Mouse (Mus musculus): Measurements from ENCODE around the gene Atl1. TPM values are rescaled to one million over a fixed set of nuclear protein-coding genes. Genes with fewer than 3 reads are reported as not detected.

The Atl1 gene
- total and polyA plus RNA-seq, 3 experiments: 0.55 to 2.7 (median 1.6) TPM

DNA sequence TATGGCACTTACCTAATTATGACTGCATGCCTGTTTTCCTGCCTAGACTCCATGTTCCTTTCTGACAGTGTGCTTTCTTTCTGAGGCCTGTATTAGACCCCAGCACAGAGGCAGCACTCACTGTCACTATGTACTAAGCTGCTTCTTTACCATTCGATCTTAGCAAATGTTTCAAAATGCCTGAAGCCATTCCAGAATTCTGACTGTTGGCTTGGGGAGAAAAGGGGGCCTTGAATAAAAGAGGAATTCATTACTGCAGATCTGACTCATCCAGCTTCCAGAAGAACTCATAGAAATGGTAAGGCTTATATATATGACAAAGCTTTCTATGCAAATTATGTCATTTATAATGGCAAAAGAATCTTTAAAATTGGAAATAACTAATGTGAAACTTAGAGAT lies 4.1 kb upstream of the Atl1 start:
- Histone ChIP-seq H3K36me3 (replicated peaks) (peaks cover 16% of the 10 kb centered on the region), H3K27me3 (ENCODE audit: insufficient read depth, low read length) (peaks cover 3% of the 10 kb centered on the region; the same call in 1 of the 2 replicates), H3K9me3 (replicated peaks) (no peaks in the 10 kb centered on the region), H3K4me3 (ENCODE audit: low read depth, low read length) (no peak overlapping the region), H3K4me1 (ENCODE audit: insufficient read depth, low read depth, low read length) (peaks cover 35% of the 10 kb centered on the region)
- TF ChIP-seq GATA2 (IDR thresholded peaks at IDR 0.05; ENCODE audit: borderline replicate concordance, low read depth, low read length) (no peak), TAL1 (conservative IDR thresholded peaks at IDR 0.05; ENCODE audit: low read depth, low read length) (no peak), GATA1 (IDR thresholded peaks at IDR 0.05; ENCODE audit: borderline replicate concordance, low read length) (no peak), CTCF (IDR thresholded peaks at IDR 0.05; ENCODE audit: low read depth, low read length) (no peak), POLR2AphosphoS5 (IDR thresholded peaks at IDR 0.05; ENCODE audit: insufficient replicate concordance, low read depth, low read length) (no peak)
- no peak for DNase-seq (ENCODE audit: low spot score)
- no peak for ATAC-seq (ENCODE audit: extremely low read depth, insufficient number of reproducible peaks, low FRiP score, poor library complexity, severe bottlenecking)

DNA sequence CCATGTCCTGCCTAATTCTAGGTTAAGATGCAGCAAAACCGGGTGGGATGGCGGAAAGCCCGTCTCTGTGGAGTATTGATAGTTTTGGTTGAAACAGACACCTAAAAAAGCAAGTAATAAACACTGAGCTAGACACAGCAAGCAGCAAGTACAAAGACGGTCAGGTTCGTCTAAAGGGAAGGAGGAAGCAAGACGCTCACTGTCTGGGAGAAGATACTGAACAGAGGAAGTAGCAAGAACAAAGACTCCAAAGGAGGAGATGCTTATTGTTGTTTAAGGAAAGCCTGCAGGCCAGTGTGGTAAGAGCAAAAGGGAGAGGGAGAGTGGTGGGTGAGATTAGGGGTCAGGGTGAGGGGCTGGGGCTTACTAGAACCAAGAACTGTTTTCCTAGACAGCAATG lies 2.4 kb upstream of the Atl1 start:
- peak; percentile 19; the same call in 1 of the 2 replicates for ATAC-seq (ENCODE audit: extremely low read depth, insufficient number of reproducible peaks, low FRiP score, poor library complexity, severe bottlenecking)
- Histone ChIP-seq H3K4me1 (ENCODE audit: insufficient read depth, low read depth, low read length) (peaks cover 38% of the 10 kb centered on the region), H3K9me3 (replicated peaks) (no peaks in the 10 kb centered on the region), H3K4me3 (ENCODE audit: low read depth, low read length) (no peak overlapping the region), H3K27me3 (ENCODE audit: insufficient read depth, low read length) (peaks cover 4% of the 10 kb centered on the region; the same call in 1 of the 2 replicates), H3K36me3 (replicated peaks) (peaks cover 16% of the 10 kb centered on the region)
- TF ChIP-seq GATA2 (IDR thresholded peaks at IDR 0.05; ENCODE audit: borderline replicate concordance, low read depth, low read length): no peak
- no peak for TF ChIP-seq GATA1 (IDR thresholded peaks at IDR 0.05; ENCODE audit: borderline replicate concordance, low read length)
- TF ChIP-seq CTCF (IDR thresholded peaks at IDR 0.05; ENCODE audit: low read depth, low read length): no peak
- TF ChIP-seq TAL1 (conservative IDR thresholded peaks at IDR 0.05; ENCODE audit: low read depth, low read length): no peak
- TF ChIP-seq POLR2AphosphoS5 (IDR thresholded peaks at IDR 0.05; ENCODE audit: insufficient replicate concordance, low read depth, low read length): no peak
- DNase-seq (ENCODE audit: low spot score): no peak

DNA sequence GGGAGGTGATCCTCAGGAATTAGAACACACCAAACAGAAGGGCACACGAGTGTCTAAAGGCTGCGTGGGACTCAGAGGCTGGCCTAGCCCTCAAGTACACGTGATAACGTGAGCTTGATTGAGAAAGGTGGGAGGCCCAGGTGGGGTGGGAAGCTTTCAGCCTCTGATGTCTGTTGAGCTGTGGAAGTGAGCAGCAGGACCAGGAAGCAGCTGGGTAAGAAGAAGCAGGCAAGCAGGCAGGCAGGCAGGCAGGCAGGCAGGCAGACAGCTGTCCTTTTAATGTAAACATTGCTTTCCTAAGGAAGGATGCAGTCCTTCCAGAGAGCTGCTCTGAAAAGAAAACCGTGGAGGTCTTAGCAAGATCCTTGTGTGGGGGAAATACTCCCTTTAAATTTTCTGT lies 1.9 kb upstream of the Atl1 start:
- DNase-seq (ENCODE audit: low spot score) (no peak), ATAC-seq (ENCODE audit: extremely low read depth, insufficient number of reproducible peaks, low FRiP score, poor library complexity, severe bottlenecking) (no peak)
- H3K4me3 ChIP-seq (ENCODE audit: low read depth, low read length): no peak overlapping the region; the same call in 1 of the 2 replicates
- H3K4me1 ChIP-seq (ENCODE audit: insufficient read depth, low read depth, low read length): peaks cover 38% of the 10 kb centered on the region
- no peaks in the 10 kb centered on the region for H3K9me3 ChIP-seq (replicated peaks)
- peaks cover 16% of the 10 kb centered on the region for H3K36me3 ChIP-seq (replicated peaks)
- TF ChIP-seq GATA2 (IDR thresholded peaks at IDR 0.05; ENCODE audit: borderline replicate concordance, low read depth, low read length) (no peak), POLR2AphosphoS5 (IDR thresholded peaks at IDR 0.05; ENCODE audit: insufficient replicate concordance, low read depth, low read length) (no peak), CTCF (IDR thresholded peaks at IDR 0.05; ENCODE audit: low read depth, low read length) (no peak), TAL1 (conservative IDR thresholded peaks at IDR 0.05; ENCODE audit: low read depth, low read length) (no peak)
- H3K27me3 ChIP-seq (ENCODE audit: insufficient read depth, low read length): peaks cover 4% of the 10 kb centered on the region; the same call in 1 of the 2 replicates

DNA sequence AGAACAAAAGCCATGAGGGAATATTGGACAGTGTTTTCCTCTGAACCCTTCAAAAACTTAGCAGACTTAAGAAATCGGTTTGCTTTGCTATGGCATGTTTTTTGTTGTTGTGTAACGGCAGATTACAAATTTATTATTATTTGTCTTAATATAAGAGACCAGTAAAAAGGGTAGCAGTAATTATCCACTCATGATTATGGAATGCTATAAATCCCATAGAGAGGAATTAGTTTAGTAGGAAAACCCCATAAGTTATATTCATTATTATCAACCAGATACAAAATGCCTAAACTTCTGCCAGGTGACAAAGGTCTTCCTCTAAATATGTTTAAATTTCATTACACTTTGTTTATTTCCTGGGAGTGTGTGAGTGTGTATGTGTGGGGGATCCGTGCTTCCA lies 693 bp upstream of the Atl1 start:
- no peaks in the 10 kb centered on the region for H3K9me3 ChIP-seq (replicated peaks)
- peaks cover 38% of the 10 kb centered on the region for H3K4me1 ChIP-seq (ENCODE audit: insufficient read depth, low read depth, low read length)
- DNase-seq (ENCODE audit: low spot score): no peak

DNA sequence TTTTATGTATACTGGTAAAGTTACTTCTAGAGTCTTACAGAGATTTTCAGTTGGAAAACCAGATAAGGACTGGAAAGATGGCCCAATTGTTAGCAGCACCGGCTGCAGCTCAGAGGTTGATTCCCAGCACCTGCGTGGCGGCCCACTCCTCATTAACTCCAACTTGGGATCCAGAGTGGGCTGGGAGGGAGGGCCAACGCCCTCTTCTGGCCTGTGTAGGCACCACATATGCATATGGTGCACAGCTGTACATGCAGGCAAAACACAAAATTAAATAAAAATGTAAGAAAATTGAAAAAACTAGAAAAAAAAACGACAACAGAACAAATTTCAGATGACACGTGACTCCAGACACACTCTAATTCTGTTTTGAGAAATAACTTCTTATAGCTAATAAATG lies 1.5 kb downstream of the Atl1 start:
- no peak overlapping the region for H3K4me3 ChIP-seq (ENCODE audit: low read depth, low read length)

More for the DNA sequence above, 693 bp upstream of the Atl1 start:
- Histone ChIP-seq H3K36me3 (replicated peaks) (peaks cover 16% of the 10 kb centered on the region), H3K4me3 (ENCODE audit: low read depth, low read length) (peak overlapping the region; percentile 86), H3K27me3 (ENCODE audit: insufficient read depth, low read length) (peaks cover 4% of the 10 kb centered on the region; the same call in 1 of the 2 replicates)
- TF ChIP-seq GATA1 (IDR thresholded peaks at IDR 0.05; ENCODE audit: borderline replicate concordance, low read length) (no peak), TAL1 (conservative IDR thresholded peaks at IDR 0.05; ENCODE audit: low read depth, low read length) (no peak), GATA2 (IDR thresholded peaks at IDR 0.05; ENCODE audit: borderline replicate concordance, low read depth, low read length) (no peak), POLR2AphosphoS5 (IDR thresholded peaks at IDR 0.05; ENCODE audit: insufficient replicate concordance, low read depth, low read length) (no peak)
- ATAC-seq (ENCODE audit: extremely low read depth, insufficient number of reproducible peaks, low FRiP score, poor library complexity, severe bottlenecking): no peak

DNA sequence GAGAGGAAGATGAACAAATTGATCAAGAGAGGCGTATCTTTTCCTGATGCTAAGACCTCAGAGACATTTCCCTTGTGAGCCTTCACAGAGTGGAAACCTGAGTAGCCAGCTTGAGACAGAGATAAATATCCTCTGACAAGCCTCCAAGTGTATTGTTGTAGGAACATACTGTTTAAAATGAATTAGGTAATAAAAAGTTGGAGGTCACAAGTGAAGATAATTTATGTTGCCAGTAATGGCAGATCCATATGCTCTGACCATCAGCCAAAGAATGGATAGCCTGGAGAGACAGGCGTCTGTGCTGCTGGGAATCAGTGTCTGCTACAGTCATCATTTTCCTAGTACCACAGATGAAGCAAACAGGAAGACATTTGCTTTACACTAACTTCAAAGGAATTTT lies 2.6 kb downstream of the Atl1 start:
- Histone ChIP-seq H3K27me3 (ENCODE audit: insufficient read depth, low read length) (peaks cover 4% of the 10 kb centered on the region; the same call in 1 of the 2 replicates), H3K4me1 (ENCODE audit: insufficient read depth, low read depth, low read length) (peaks cover 31% of the 10 kb centered on the region), H3K36me3 (replicated peaks) (peaks cover 7% of the 10 kb centered on the region), H3K4me3 (ENCODE audit: low read depth, low read length) (no peak overlapping the region), H3K9me3 (replicated peaks) (no peaks in the 10 kb centered on the region)
- ATAC-seq (ENCODE audit: extremely low read depth, insufficient number of reproducible peaks, low FRiP score, poor library complexity, severe bottlenecking): no peak
- TF ChIP-seq CTCF (IDR thresholded peaks at IDR 0.05; ENCODE audit: low read depth, low read length) (no peak), GATA1 (IDR thresholded peaks at IDR 0.05; ENCODE audit: borderline replicate concordance, low read length) (no peak), POLR2AphosphoS5 (IDR thresholded peaks at IDR 0.05; ENCODE audit: insufficient replicate concordance, low read depth, low read length) (no peak), TAL1 (conservative IDR thresholded peaks at IDR 0.05; ENCODE audit: low read depth, low read length) (no peak), GATA2 (IDR thresholded peaks at IDR 0.05; ENCODE audit: borderline replicate concordance, low read depth, low read length) (no peak)
- DNase-seq (ENCODE audit: low spot score): no peak

More for the DNA sequence above, 1.5 kb downstream of the Atl1 start:
- H3K36me3 ChIP-seq (replicated peaks): peaks cover 7% of the 10 kb centered on the region
- H3K9me3 ChIP-seq (replicated peaks): no peaks in the 10 kb centered on the region
- peaks cover 4% of the 10 kb centered on the region; the same call in 1 of the 2 replicates for H3K27me3 ChIP-seq (ENCODE audit: insufficient read depth, low read length)
- no peak for TF ChIP-seq TAL1 (conservative IDR thresholded peaks at IDR 0.05; ENCODE audit: low read depth, low read length)
- TF ChIP-seq GATA1 (IDR thresholded peaks at IDR 0.05; ENCODE audit: borderline replicate concordance, low read length): no peak
- no peak for TF ChIP-seq CTCF (IDR thresholded peaks at IDR 0.05; ENCODE audit: low read depth, low read length)
- no peak for TF ChIP-seq POLR2AphosphoS5 (IDR thresholded peaks at IDR 0.05; ENCODE audit: insufficient replicate concordance, low read depth, low read length)
- TF ChIP-seq GATA2 (IDR thresholded peaks at IDR 0.05; ENCODE audit: borderline replicate concordance, low read depth, low read length): no peak
- no peak for DNase-seq (ENCODE audit: low spot score)
- no peak for ATAC-seq (ENCODE audit: extremely low read depth, insufficient number of reproducible peaks, low FRiP score, poor library complexity, severe bottlenecking)
- peaks cover 34% of the 10 kb centered on the region for H3K4me1 ChIP-seq (ENCODE audit: insufficient read depth, low read depth, low read length)

Data from G1E (cell line).